Mouse (Mus musculus): ENCODE data around the gene Lhfpl3.
"Not testable (repeated sequence)": the region's sequence is repeated elsewhere in the genome, so short reads cannot be mapped to it uniquely, and the experiment has no call there.

The Lhfpl3 gene

DNA sequence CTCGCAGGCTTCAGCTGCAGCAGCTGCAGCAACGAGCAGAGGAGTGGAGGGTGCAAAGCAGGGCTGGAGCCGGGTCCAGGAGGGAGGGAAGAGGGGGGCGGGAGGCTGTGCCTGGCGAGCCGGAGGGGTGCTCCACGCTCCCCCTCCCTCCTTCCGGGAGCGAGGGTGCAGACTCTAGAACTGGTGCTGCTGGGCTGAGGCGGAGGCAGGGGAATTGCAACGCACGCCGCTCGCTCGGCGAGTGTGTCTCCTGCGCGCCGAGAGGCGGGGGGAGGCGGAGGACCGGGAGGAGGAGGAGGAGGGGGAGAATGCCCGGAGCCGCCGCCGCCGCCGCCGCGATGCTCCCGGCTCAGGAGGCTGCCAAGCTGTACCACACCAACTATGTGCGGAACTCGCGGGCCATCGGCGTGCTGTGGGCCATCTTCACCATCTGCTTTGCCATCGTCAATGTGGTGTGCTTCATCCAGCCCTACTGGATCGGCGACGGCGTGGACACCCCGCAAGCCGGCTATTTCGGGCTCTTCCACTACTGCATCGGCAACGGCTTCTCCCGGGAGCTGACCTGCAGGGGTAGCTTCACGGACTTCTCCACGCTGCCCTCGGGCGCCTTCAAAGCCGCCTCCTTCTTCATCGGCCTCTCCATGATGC, at the start of gene Lhfpl3:
Gene Lhfpl3 (plus strand): TSS at position 175 of the 648 bp plus-strand sequence.
- DNase-seq (ENCODE audit: low read depth, low spot score) = no peak

DNA sequence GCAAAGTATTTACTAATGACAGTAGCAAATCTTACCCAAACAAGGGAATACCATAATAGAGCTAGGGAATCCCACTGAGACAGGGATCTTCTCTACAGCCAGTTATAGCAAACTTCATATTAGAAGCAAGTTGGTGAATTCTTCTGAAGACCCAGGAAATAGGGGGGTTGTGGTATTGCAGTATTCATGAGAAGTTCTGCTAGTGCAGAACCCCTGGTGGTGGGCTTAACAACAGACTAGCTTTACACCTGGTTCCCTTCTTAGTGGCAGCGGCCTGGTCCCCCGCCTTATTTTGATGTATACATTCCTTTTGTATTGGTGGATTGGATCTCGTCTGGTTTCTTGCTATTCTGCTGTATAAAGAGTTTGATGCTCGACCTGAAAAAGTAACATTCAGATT, 39.6 kb upstream of the Lhfpl3 start:
- DNase-seq (ENCODE audit: low read depth, low spot score) = not testable (repeated sequence)

DNA sequence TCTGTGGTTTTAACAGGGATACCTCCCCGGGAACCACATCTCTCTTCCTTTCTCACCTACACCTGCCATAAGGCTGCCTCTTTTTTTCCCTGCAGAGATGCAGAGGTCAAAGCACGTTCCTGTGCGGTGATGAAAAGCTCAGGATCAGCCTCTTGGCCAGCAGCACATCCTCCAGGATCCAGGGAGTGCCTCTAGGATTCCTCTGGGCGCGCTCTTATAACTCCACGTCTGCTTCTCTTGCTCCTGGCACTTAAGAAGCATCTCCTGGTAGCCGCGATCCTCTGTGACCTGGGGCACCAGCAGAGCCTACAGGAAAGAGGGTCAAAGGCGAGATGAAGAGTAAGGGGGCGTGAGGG, 352 bp upstream of the Lhfpl3 start:
- no peak for DNase-seq (ENCODE audit: low read depth, low spot score)

DNA sequence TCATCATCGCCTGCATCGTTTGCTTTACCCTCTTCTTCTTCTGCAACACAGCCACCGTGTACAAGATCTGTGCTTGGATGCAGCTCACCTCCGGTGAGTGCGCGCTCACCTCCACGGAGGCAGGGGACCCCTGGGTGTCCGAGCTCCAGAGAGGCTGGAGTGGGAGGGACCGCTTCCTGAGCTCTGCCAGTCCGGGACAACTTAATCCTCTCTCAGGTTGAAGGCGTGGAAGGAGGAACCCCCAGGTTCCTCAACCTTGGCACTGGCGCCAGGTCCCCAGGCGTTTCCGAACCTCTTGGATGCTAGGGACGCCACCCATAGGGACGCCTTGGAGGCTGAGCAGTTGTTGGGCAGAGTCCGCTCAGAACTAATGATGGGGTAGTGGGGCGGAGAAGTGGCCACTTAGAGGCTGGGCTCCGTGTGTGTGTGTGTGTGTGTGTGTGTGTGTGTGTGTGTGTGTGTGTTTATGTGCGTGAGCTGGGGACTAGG, 718 bp downstream of the Lhfpl3 start:
- DNase-seq (ENCODE audit: low read depth, low spot score) = no peak

DNA sequence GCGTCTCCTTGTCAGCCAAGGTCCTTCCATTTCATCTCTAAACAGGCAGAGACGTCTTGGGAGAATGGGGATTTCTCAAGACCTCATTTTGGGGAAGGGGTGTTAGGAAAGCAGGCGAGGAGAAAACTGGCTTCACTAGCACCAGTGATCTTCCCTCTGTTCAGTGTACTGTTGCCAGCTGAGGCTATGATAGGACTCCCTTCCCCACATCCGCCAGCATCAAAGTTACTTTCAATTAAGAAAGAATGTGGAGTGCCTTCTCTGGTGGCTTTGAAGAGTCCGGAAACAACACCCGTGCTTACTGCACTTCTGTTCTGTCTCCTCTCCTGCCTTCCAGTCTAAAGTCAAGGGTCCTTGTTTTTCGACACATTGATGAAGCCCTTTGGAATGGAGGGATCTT, 1.4 kb downstream of the Lhfpl3 start:
- DNase-seq (ENCODE audit: low read depth, low spot score) = no peak

DNA sequence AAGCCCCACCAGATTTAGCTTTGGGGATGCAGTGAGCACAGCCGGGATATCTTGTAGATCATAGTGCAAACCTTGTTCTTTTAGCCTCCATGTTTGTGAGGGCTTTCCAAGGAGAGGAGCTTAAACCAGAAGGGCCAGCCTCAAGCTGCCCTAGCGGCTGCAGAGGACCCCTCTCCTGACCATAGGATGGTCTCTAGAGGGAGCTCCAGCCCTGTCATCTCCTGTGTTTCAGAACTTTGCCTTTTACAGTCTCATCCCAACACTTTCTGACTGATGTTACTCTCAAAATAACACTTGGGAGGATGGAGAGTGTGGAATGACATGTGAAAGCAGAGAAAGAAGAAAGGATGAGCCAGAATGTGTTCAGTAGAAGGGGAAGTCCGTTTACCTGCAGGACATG, 11.4 kb downstream of the Lhfpl3 start:
- no peak for DNase-seq (ENCODE audit: low read depth, low spot score)

DNA sequence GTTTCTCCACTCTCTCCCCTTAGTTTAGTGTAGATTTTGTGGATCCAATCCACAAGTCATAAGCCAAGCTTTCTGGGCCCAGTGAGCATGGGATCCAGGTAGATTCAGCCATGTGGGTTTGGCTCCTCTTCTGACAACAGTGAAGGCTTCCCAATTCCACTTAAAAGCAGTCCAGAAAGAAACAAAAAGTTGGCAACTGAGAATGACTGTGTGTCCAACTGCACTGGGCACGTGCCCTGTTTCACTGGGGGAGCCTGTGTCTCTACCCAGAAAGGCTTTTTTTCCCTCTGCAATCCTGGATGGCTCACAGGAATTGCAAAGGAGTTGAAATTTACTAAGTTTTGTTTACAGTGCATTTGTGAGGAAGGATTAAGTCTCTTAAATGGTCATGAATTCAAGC, 24.9 kb downstream of the Lhfpl3 start:
- DNase-seq (ENCODE audit: low read depth, low spot score) = no peak

DNA sequence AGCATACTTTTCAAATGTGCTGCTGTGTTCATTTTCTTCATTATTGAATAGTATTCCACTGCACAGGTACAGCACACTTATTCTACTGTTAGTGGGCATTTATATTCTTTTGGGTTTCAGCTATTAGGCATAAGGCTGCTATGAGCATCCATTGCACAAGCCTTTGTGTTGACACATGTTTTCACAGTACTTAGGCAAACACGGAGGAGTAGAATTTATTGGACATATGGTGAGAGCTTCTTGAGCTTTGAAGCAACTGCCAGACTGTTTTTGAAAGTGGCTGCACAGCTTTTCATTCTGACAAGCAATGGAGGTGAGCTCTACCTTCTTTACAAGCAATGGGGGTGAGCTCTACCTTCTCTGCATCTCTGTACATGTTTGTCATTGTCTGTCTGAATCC, 49.5 kb downstream of the Lhfpl3 start:
- no peak for DNase-seq (ENCODE audit: low read depth, low spot score)

DNA sequence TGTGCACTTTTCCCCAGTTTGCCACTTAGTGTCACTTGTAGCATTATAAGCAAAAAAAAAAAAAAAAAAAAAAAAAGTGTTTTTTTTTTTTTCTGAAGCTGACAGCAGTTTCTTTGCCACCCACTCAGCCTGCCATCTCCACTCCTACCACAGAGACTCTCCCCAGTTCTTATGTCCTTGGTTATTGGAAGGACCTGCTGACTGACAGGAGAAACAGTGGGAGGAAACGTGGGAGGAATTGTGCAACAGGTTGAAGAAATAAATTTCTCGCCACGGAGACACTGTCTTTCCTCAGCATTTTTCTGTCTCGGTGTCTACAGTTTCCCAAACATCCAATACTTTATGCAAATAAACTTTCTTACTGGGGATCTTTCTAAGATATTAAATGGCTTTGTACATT, 67.6 kb downstream of the Lhfpl3 start:
- no peak for DNase-seq (ENCODE audit: low read depth, low spot score)

DNA sequence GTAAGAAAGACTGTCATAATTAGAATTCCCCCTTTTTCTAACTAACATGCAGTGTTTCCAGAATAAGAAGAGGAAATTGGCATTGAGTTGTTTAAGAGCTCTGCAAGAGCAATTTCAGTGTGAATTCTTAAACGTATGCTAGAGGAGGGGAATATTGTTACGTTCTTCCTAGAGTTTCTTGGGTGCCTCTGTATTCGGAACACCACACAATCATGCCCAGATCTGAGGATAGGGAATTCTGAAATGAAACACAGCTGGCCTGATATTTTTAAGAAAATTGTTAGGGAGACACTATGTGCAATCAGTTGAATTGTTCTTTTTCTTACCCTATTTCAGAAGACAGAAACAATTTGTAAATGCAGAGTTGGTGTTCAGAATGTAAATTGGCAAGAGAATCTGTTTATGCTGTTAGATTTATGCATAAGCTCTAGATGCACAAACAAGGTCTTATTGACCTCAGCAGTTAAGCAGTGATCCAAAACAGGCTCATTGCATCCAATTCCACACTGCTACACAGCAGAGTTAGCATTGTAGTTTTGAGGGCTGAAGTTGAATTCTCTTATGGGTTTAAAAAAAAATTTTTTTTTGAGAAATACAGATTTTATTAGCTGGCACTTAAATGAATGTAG, 84.1 kb downstream of the Lhfpl3 start:
- no peak for DNase-seq (ENCODE audit: low read depth, low spot score)

DNA sequence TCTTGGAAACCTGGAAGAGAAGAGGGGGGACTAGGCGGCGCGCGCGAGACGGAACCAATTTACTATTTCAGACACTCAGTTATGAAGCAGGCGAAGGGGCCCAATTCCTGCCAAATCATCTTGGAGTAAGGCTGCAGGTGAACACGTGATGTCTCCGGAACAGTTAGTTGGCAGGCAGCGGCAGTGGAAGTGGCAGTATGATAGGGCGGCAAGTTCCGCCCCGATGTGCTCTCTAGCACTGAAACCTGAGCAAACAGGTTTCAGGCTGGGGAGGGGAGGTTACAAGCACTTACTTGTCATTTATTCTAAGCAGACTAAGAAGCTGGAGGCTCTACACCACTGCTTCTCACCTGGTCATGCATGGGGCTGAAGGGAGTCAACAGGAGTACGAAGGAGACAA, 105.7 kb downstream of the Lhfpl3 start:
- no peak for DNase-seq (ENCODE audit: low read depth, low spot score)

DNA sequence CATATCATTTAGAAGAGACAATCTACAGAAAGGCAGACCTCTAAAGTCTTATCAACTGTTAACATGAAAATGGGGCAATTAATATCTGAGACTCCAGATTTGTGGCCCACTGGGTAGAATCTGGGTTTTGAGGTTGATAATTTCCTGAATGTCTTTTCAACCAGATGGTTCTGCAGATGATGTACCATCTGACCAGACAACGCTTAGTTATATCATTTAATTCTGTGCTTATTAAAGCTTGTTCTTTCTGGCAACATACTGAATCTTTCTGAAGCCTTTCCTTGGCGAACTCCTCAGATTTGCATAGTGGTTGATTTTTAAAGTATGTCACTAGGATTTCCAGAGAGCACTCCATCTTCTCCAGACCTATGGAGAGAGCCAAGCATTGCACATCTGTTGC, 107.6 kb downstream of the Lhfpl3 start:
- no peak for DNase-seq (ENCODE audit: low read depth, low spot score)

DNA sequence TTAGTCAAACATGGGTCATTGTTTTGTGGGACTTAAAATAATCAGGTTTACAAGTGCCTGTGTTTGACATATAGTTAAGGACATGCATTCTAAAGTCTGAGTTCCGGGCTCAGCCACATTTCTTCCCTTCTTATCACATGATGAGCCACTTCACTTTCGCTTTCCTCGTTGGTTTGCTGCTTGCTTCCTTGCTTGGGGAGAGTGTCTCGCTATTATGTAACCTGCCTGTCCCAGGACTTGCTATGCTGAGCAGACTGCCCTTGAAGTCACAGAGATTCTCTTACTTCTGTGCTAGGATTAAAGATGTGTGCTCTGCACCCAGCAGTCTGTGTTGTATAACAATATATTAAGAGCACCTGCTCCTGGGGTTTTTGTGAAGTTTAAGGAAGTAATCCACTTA, 110.6 kb downstream of the Lhfpl3 start:
- DNase-seq (ENCODE audit: low read depth, low spot score) = no peak

DNA sequence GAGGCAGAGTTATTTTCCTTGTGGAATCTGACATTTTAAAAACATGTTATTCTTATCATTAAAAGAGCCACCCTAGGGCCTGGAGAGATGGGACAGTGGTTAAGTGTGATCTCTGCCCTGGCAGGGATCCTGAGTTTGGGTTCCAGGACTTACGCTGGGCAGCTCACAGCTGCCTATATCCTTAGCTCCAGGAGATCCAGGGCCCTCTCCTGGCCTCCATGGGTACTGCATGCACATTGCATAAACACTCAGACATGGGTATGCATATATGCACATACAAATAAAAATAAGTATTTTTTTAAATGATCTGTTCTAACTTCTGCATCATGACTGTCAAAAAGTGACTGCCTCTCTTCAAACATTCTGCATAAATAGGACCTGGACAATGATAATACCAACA, 115.5 kb downstream of the Lhfpl3 start:
- DNase-seq (ENCODE audit: low read depth, low spot score) = peak; percentile 24

DNA sequence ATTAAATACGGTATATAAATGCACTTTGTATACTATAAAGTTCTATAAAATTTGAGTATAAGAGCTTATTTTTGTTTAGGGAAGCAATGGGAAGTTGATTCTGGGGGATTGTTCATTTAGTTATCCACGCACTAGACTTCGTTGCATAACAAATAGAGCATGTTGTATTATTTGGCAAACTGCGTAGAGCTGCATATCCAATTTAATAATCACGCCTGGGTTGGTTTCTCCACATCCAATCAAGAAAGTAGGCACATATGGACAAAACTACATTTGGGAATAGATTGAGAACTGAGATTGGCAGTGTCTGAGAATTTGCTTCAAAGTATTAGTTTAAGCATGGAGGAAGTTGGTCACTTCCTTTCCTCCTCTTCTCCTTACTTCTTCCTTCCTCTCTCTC, 123.2 kb downstream of the Lhfpl3 start:
- no peak for DNase-seq (ENCODE audit: low read depth, low spot score)

DNA sequence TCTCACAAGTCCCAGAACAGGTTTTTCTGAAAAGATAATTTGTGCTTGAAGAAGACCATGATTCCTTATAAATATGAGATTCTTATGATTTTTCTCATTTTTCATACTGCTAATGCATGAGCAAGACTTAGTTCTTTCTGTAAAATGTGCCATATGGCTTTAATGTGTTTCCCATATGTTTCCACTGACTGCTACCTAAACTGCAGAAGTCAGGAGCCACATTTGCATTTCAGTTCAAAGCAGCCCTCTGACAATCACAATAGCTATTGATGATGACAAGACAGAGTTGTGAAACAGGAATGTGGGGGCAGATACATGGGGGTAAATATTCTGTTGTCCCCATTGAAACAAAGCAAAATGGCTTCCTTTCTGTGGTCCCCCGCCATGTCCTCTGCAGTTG, 126.6 kb downstream of the Lhfpl3 start:
- DNase-seq (ENCODE audit: low read depth, low spot score) = no peak

DNA sequence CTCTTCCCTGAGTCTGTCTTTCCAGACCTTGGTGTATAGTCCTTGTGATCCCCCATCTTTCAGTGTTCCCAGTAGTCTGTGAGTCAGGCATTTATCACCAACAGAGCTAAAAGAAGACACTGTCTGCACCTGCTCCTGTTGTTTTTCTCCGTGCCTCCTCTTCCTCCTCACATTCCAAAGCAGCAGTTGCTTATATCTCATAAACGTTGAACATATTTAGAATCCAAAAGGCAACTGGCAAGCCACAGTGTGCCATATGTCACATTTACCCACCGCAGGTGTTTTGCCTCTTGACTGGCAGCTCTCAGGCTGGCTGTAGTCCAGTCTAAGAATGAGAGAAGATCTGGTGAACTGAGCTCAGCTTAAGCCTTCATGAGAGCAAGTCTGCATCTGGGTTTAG, 142.5 kb downstream of the Lhfpl3 start:
- no peak for DNase-seq (ENCODE audit: low read depth, low spot score)

DNA sequence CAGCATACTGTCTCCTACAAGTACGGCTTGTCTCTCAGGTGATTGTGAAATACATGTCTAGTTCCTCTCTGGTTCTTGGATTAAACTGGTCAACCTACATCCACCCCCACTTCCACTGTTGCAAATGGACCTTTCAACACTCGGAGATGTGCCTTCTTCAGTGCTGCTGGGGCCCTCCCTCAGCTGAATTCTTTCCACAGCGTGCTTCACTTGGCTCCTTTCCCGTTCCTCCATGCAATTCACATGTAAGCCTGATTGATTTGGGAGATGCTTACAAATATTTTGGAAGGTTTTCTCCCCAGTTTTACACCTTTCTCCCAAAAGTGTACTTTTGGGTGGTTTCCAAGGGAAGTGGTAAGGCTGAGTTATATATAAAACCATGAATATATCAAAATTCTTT, 143.6 kb downstream of the Lhfpl3 start:
- no peak for DNase-seq (ENCODE audit: low read depth, low spot score)

DNA sequence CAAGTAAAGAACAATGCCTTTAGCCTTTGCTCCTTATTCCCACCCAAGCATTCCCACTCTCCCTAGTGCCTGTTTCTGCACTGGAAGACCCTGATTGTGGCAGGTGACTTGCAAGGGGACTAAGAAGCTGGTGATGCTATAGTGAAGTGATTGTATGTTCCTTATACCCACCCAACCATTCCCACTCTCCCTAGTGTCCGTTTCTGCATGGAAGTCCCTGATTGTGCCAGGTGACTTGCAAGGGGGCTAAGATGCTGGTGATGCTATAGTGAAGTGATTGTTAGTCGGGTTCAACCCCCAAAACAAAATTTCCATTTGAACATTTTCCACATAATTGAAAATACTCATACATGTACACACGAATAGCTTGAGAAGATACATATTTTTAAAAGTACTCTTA, 151.4 kb downstream of the Lhfpl3 start:
- no peak for DNase-seq (ENCODE audit: low read depth, low spot score)

DNA sequence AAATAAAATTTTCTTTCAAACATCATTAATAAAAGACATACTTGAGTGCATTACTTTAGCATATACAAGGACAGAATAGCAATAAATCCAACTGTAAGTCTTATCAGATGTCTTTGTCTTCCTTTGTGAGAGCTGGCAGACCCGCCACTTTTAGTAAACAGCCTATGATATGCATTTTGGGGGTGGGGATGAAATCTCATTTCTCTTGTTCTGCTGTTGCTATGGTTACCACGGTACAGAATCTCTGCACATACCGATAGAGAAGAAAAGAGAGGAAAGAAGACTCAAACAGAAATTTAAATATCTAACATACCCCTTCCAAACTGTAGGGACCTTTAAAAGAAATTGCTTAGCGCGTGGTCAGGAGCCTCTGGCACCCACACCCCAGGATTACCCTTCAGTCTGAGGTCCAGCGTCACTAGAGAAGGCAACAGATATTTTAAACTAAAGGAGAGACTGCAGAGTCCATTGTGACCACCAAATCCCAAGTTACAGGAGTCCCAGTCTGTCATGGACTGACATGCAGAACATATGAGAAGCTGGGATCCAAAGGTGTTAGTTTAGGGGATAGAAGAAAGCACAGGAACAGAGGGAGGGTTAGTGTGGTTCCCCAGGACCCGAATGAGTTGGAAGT, 151.9 kb downstream of the Lhfpl3 start:
- DNase-seq (ENCODE audit: low read depth, low spot score) = no peak

DNA sequence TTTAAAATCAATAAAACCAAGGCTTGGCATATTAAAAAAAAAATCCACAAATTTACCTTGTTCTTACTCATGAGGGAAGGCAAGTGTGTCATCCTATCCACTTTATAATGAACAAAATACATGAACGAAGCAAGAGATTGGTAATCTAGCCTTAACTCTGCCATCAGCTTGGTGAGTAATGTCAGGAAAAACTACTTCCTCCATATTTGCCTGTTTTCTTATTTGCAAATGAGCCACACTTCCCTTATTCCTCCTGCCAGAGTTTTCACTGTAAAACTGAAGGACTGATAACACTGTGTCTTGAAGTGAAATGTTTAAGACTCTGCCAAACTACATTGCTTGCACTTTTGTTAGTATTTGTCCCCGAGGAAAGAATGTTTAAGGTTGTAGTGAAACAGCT, 152.7 kb downstream of the Lhfpl3 start:
- DNase-seq (ENCODE audit: low read depth, low spot score) = no peak

DNA sequence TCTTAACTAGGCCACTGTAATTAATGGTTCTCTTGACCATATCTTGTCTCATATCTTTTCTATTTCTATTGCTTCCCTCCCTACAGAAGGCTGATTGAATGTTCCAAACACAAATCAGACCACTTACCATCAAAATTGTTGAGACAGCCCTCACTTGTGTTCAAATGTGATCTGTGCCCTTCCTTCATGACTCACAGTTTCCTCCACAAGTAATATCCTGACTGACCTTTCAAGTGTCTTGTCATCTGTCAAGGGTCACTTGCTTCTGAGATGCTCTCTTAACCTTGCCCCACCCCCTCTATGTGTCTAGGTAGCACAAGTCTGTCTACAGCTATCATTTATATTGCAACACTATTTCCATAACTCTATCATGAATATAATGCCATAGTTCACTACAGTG, 154.1 kb downstream of the Lhfpl3 start:
- DNase-seq (ENCODE audit: low read depth, low spot score) = no peak

DNA sequence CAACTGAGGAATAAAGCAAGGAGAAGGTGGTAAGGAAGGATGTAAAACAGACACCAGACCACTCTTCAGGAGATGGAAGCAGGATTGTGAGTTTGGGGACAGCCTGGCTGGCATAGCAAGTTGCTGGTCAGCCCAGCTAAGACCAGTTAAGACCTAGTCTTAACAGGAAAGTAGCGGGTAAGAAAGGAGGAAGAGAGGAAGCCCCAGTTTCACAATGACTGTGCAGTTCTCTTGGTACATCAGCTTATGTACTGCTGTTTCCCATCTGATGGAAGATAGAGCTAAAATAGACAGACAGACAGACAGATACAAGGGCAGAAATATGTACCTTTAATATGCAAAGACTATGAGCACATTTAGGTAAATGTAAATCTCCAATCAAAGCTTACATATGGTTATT, 171.3 kb downstream of the Lhfpl3 start:
- no peak for DNase-seq (ENCODE audit: low read depth, low spot score)

All from WW6 (cell line).